Mouse (Mus musculus) MEL (cell line): Measurements from ENCODE around the gene Trim63.

Source experiments
- CTCF ChIP-seq, 3 experiments: IDR thresholded peaks in 2 of 3; conservative IDR thresholded peaks in 1 of 3; 2 replicates each; pipeline ENCODE4 v1.5.1; 2011 to 2012; ENCODE audit warnings: low read length in 3 of 3, low read depth in 2 of 3, mild to moderate bottlenecking in 2 of 3, improper control_type of control experiment in 1 of 3, inconsistent platforms in 1 of 3, mixed read lengths in 1 of 3, moderate library complexity in 1 of 3; ENCODE audit not compliant: control insufficient read depth in 1 of 3, insufficient read depth in 1 of 3, poor library complexity in 1 of 3, severe bottlenecking in 1 of 3
- E2F4 ChIP-seq: IDR thresholded peaks from 2 replicates; pipeline ENCODE4 v1.6.1; 2011; ENCODE audit warnings: low read depth, low read length, improper control_type of control experiment, borderline replicate concordance
- POLR2A ChIP-seq, 2 experiments: IDR thresholded peaks; 2 replicates each; pipeline ENCODE4 v1.6.1; 2011 to 2012; ENCODE audit warnings: low read length in 2 of 2, mild to moderate bottlenecking in 2 of 2, control low read depth in 1 of 2, improper control_type of control experiment in 1 of 2, low read depth in 1 of 2, moderate library complexity in 1 of 2; ENCODE audit not compliant: control insufficient read depth in 1 of 2, insufficient read depth in 1 of 2, poor library complexity in 1 of 2
- POLR2AphosphoS5 ChIP-seq: IDR thresholded peaks from 2 replicates; pipeline ENCODE4 v1.6.1; 2012; ENCODE audit warnings: low read depth, borderline replicate concordance, mild to moderate bottlenecking, inconsistent platforms, low read length, moderate library complexity, mixed read lengths
- USF2 ChIP-seq, 2 experiments: IDR thresholded peaks; 2 replicates each; pipeline ENCODE4 v1.6.1; 2011 to 2012; ENCODE audit warnings: improper control_type of control experiment in 2 of 2, low read length in 2 of 2, borderline replicate concordance in 1 of 2, inconsistent platforms in 1 of 2, low read depth in 1 of 2, mild to moderate bottlenecking in 1 of 2; ENCODE audit not compliant: insufficient read depth in 1 of 2
- ZC3H11A ChIP-seq: IDR thresholded peaks from 2 replicates; pipeline ENCODE4 v1.6.1; 2012; ENCODE audit warnings: low read depth, mild to moderate bottlenecking, inconsistent platforms, low read length, improper control_type of control experiment

GRCm38 (mm10) chr4:134314876-134315275, at the start of gene Trim63:
- TF ChIP-seq USF2 (IDR thresholded peaks at IDR 0.05; ENCODE audit: borderline replicate concordance in 1 of 2, insufficient read depth in 1 of 2, low read depth in 1 of 2, low read length in 2 of 2) (no peak), E2F4 (no peak), POLR2AphosphoS5 (no peak), ZC3H11A (no peak), POLR2A (IDR thresholded peaks at IDR 0.05; ENCODE audit: control insufficient read depth in 1 of 2, insufficient read depth in 1 of 2, low read depth in 1 of 2, low read length in 2 of 2, poor library complexity in 1 of 2) (no peak), CTCF (IDR thresholded peaks at IDR 0.05 in 2 of 3, conservative IDR thresholded peaks at IDR 0.05 in 1 of 3; ENCODE audit: control insufficient read depth in 1 of 3, insufficient read depth in 1 of 3, low read depth in 2 of 3, low read length in 3 of 3, poor library complexity in 1 of 3, severe bottlenecking in 1 of 3) (no peak)
